Mouse (Mus musculus) mature B cell (primary cell): Measurements from ENCODE around the gene Gpr174.
"Not testable (repeated sequence)": the region's sequence is repeated elsewhere in the genome, so short reads cannot be mapped to it uniquely, and the experiment has no call there.

Experiments
- in situ Hi-C: fragments of 300-500 bp; cut with MboI; formaldehyde crosslinking; loops from 2 replicates; pipeline ENCODE4 v1.14.3; 2019

Gpr174 gene

DNA sequence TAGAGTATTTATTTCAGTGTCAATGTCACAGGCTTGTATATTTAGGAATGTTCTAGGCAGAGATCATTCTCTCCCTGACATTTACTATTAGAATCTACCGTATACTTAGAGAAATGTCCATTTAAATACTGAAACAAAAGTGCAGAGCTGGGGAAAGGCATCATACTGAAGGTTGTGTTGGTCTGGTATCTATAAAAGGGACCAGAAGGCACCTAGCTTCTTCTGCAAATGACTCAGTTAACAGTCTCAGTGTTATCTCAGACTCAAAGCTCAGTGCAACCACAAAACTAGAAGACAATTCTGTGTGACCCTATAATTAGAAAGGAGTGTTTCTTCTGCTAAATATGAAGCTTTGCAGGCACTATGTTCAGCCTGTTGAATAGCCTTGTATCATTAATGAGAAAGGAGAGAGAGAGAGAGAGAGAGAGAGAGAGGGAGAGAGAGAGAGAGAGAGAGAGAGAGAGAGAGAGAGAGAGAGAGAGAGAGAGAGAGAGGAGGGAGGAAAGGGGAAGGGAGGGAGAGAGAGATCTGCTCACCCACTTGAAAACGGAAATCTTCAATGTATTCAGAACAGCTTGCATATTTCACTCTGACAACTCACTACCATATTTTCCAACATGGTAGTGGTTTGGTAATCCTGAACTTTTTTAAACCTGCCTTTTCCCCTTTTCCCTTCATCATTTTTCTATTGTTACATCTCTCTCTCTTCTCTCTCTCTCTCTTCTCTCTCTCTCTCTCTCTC lies at the start of gene Gpr174:
TSS of gene Gpr174 (plus strand) at position 393 of the 742 bp plus-strand sequence.
- in situ Hi-C loops = no loop called here

DNA sequence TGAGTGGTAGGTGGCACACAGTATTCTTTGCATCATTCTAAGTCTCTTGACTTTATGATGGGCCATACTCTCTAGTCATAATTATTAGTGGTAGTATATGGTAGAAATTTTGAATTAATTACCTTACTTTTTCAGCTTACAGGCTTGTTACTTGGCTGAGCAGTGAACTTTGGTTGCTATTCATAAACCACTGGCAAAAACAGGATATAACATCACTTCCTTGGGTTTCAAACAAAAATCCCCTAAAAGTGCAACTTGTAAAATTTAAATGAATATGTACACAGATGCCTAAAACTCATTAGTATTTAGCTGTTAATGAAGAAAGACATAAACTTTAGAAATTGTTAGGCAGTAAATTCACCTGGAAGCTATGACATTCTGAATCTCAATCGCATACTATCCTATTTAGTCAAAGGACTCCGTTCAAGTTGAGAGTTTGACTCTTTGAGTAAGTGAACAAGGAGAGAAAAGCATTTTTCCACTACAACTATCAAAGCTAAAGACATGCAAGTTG lies 38.0 kb upstream of the Gpr174 start:
- in situ Hi-C loops = no loop called here

DNA sequence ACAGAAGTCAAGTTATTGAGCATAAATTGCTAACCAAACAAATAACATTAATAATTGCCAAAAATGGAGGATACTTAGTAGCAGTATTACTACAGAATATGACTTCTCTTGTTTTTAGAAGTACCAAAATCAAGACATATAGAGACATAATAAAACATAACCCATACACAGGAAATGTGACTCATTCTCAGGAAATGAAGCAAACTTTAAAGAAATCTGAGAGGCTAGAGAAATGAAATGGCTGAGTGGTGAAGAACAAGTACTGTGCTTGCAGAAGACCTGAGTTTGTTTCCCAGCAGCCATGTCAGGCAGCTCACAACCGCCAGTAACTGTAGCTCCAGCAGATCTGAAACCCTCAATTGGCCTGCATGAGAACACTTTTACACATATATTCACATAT lies 30.8 kb upstream of the Gpr174 start:
- in situ Hi-C loops = no loop called here

DNA sequence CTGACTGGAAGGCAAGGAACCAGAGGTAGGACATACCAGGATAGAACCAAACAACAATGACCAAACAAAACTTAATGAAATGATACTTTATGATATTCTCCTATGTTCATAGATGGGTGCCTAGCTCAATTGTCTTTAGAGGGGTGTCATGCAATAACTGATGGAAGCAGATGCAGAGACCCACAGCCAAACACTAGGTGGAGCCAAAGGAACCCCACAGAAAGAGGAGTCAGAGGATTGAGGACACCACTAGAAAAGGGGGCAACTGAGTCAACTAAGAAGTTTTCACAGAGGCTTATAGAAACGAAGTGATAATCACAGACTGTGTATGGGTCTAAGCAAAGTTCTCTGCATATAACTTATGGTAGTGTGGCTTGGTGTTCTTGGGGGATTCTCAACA lies 24.5 kb upstream of the Gpr174 start:
- in situ Hi-C loops = no loop called here

DNA sequence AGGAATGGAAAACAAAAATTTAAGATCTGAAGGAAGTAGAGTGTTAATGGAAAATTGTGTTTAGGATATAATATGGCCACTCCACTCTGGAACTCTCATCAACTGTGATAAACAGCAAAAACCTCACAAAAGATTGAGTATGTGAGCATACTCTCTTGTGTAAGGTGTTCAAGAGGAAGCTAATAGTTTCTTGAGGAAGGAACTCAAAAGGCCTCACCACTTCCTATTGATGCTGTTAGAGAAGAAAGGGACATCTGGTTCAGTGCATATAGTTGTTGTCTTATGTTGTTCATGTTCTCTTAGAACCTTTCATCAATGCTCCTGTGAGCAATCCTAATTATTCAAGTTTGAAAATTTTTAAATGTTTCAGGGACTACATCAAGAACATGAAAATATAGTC lies 21.0 kb upstream of the Gpr174 start:
- in situ Hi-C loops = no loop called here

DNA sequence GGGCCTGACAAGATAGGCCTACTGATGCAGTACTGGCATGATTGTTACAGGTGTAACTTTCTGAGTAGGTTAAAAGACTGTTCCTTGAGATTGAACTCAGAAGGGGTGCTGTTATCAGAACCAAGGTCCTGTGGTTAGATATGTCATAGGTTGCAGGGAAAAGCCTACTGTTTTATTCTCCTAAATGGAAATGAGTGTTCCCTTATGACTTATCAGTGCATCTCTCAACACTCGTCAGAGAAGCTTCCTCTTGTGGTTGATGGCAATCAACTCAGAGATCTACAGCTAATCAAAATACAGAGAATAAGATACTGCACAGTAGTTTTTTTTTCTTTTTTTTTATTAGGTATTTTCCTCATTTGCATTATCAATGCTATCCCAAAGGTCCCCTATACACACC lies 19.2 kb upstream of the Gpr174 start:
- in situ Hi-C loops = no loop called here

DNA sequence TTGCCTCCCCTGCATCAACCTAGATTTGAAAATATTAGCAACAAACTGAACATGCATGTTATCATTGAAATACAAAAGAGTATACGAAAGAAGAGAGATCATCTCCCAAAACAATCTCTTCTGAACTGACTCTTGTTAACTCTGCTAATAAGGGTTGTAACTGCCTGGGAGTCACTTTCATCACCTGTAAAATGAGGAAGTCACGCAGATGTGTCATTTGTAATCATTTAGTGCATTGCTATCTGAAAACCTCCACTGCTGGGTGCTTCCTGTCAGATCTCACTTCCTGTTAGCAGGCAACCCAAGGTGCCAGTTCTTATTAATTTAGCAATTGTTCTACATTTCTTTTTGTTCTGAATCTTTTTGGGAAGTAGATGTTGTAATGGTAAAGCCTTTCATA lies 5.3 kb upstream of the Gpr174 start:
- in situ Hi-C loops = no loop called here

DNA sequence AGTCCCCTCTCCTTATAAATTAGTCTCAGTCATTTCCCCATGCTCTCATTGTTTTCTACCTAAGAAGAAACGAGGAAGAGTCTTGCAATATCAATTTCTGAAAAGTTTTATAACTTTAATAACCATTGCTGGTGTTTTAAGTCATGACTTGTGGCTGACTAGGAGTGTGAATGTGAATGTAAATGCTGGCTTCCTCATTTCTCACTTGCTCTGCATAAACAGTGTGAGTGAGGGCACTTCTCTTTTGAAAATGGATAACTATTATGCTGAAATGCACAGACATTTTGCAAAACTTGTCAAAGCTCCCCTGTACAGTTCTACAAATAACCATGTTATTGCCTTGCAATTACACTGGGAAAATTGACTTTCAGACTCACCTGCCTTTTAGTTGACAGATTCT lies 8.9 kb downstream of the Gpr174 start:
- in situ Hi-C loops = no loop called here

DNA sequence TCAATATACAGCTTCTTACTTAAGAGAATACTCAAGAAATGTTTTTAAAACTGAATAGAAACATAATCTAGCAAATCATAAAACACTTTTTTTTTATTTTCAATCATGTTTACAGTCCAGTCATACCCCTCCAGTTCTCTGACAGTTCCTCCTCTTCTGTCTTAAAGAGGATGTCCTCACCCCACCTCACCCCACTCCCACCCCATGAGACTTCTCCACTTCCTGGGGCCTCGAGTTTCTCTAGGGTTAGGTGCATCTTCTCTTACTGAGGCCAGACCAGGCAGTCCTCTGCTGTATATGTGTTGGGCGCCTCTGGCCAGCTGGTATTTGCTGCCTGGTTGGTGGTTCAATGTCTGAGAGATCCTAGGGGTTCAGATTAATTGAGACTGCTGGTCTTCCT lies 21.9 kb downstream of the Gpr174 start:
- in situ Hi-C loops = no loop called here

DNA sequence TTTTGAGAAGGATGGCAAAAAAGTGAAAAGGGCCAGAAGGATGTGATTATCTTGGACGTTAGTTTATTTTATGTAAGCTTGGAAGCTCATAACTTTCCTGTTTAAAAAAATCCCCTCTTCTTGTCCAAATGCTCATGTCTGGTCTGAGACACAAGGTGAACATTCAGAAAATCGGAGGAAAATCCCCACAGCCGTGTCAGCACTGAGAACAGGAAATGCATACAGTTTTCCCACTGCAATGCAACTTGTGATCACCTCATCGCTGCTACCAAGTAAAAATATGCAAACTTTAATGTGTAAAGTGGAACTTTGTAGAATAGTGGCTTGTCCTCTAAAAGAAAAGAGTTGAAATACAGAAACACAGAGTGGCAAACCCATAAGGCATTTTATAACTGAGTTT lies 28.5 kb downstream of the Gpr174 start:
- in situ Hi-C loops = no loop called here

DNA sequence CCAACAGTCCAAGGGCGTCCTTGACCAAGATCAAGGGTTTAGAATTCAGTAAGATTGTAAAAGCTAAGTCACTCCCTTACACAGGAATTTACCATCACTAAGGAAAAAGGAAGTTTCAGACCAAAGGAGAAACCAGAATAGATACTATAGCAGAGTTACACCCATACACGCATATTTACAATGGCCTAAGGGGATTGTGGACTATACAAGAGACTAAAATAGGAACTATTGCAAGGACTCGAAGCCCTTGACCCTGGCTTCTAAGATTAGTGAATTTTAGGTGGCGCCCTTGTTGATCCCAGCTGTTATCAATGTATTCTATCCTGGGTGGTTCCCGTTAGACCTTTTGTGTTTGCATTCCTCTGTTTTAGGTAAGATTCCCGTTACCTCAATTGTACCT lies 42.2 kb downstream of the Gpr174 start:
- in situ Hi-C loops = not testable (repeated sequence)

DNA sequence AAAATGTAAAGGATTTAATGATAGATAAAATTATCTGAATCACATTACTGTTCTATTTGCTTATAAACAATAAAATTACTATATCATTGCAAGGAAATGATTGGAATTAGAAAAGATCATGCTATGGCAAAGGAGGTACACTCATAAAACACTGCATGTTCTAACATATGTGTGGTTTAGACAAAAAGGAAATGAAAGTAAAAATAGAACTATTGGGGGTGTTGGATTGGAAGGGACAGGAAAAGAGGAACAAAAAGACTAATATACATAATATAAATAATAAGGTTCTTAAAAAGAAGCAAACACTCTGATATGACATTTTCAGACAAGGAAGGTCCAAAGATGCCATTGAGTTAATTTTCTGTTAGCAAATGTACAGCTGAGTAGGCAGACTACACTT lies 43.1 kb downstream of the Gpr174 start:
- in situ Hi-C loops = no loop called here

DNA sequence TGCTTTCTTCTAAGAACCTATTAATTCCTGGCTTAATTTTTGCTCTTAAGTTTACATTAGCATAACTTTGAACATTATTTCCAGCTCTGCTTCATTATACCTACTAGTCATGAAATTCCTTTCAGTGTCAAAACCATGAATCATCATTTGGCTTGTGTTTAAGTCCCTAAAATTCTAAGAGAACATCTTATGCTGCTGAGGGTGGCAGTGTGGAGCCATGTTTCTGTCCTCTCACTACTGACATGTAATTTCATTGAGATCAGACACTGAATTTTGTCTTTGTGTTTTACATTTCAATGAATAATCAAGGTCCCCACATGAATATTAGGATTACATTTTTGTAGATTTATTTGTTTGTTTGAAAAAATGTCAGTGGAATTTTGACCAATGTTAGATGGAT lies 50.8 kb downstream of the Gpr174 start:
- in situ Hi-C loops = no loop called here

DNA sequence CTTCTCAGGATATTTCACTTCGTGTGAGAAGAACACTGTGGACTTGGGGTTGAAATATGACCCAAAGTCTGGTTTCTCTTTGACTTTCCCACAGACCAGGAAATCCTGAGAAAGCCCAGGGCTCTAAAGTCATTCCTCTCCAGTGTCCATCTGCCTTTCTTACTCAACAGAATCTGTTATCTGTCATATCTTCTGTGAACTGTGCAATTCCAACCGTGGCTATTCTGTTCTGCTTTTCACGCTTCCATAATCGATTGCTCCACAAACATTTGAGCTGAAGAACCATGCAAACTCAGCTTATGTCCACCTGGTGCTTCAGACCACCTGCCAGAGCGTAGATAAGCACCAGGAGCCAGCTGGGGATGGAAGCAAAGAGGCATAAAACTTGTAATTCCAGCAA lies 56.9 kb downstream of the Gpr174 start:
- in situ Hi-C loops = no loop called here

DNA sequence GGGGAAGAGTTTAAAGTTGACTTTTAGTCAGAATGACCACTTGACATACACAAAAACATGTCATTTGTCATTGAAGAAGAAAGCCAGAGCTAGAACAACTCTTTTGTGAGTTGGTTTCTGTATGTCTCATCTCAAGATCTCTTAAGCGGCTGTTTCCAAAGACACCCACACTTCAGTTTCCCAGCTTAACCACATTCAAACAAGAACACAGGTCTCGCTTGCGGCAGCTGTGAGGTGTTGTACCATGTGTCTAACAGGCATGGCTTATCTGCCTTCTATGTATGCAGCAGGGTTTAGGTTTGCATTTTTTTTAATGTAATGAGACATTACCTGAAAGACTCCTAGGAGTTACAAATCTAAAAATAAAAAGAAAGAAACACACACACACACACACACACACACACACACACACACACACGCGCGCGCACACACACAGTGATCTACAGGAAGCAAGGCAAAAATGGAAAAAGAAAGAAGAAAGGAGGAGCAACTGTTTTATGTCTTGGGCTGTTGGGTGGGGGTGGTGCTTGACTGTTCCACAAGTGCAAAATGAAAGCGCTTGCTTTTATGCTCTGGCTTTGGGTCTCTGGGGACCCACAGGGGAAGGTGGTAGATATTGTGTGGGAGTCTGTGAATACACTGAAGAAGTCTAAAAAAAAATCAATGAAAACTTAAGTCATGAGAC lies 70.2 kb downstream of the Gpr174 start:
- in situ Hi-C loops = no loop called here

DNA sequence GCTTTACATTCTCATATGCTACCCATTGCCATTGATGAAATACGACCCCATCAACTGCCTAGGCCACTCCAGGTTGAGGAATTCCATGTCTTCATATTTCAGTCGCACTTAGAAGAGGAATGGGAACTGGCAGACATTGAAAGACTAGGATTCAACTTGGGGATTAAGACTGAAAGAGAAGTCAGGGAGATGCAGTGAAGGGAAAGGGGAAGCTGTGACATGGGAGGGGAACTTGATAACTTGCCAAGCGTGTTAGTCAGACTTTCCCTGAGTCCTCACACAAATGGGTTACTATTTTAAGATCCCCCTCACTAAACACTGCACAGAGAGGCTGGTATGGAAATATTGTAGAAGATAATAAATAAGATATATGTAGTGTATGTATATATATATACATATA lies 74.2 kb downstream of the Gpr174 start:
- in situ Hi-C loops = no loop called here

DNA sequence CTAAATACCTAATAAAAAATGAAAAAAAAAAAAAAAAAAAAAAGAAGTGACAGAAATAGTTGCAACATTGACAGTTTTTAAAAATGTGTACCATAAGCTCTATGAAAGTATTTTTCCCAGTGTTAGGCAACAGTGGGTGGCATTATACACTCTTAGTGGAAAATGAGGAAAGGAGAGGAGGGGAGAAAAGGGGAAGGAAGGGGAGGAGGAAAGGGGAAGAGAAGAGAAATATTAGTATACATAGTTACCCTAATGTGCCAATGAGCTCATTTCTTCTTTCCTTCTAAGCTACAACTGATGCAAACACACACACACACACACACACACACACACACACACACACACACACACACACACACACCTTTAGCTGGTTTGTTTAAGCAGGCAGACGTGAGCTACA lies 80.9 kb downstream of the Gpr174 start:
- in situ Hi-C loops = no loop called here

DNA sequence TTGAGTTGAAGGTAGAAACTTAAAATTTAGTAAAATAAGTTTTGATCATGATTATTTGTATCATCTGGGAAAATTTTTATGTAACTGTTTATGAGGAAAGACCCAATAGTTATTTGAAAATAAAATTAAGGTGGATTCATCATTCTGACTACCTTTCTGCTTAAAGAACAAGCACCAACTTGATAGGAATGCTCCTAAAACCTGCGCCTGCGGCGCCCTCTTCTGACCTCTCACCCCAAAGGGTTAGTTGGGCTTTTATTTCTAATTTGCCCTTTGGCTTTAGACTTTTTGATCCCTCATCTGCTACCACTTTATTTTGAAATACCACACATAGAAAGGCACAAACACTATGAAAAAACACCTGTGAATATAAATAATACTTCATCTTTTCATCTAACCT lies 86.3 kb downstream of the Gpr174 start:
- in situ Hi-C loops = no loop called here
